Comparison of ENCODE assay signal across 15 mouse cellular contexts in genomic region chr9:50311036-50311545, GRCm38 (mm10).
"Had no signal": no experiment of that assay in that cellular context is flagged by ENCODE, and none has a peak within 500 bp of the region (broad histone marks: within the 10 kb centered on the region; RNA-seq: fewer than 3 reads in every experiment).

No protein-coding gene starts in this region.

- DNase-seq: kidney, adult 2 months; kidney, postnatal 10 days; kidney, postnatal 36 days; layer of hippocampus, postnatal 36 days; liver, embryonic 13.5 days; lung, adult 2 months; right cerebral cortex, postnatal 25 days; spleen, adult 18-20 months; thymus, postnatal 25 days had no signal

- H3K9me3 ChIP-seq: liver, embryonic 13.5 days; midbrain, embryonic 15.5 days; stomach, embryonic 15.5 days had no signal

- H3K36me3 ChIP-seq: liver, embryonic 13.5 days; midbrain, embryonic 12.5 days; midbrain, embryonic 15.5 days; stomach, embryonic 15.5 days had no signal

- ATAC-seq: intestine, postnatal 0 days; midbrain, embryonic 15.5 days had no signal

- H3K27ac ChIP-seq: left cerebral cortex, adult 2 months; liver, embryonic 13.5 days; macrophage; midbrain, embryonic 12.5 days; midbrain, embryonic 15.5 days; stomach, embryonic 15.5 days had no signal

- H3K9ac ChIP-seq: liver, embryonic 13.5 days; midbrain, embryonic 12.5 days; midbrain, embryonic 15.5 days; stomach, embryonic 15.5 days had no signal

- H3K4me3 ChIP-seq: left cerebral cortex, adult 2 months; liver, embryonic 13.5 days; midbrain, embryonic 12.5 days; midbrain, embryonic 15.5 days; stomach, embryonic 15.5 days had no signal

- H3K27me3 ChIP-seq: liver, embryonic 13.5 days; midbrain, embryonic 12.5 days; midbrain, embryonic 15.5 days; stomach, embryonic 15.5 days had no signal

- H3K4me2 ChIP-seq: liver, embryonic 13.5 days; midbrain, embryonic 12.5 days; midbrain, embryonic 15.5 days; stomach, embryonic 15.5 days had no signal

- H3K4me1 ChIP-seq: liver, embryonic 13.5 days; stomach, embryonic 15.5 days had no signal
